Mouse (Mus musculus): ENCODE measurements around the gene Vgll4. TPM values are rescaled to one million over a fixed set of nuclear protein-coding genes. Genes with fewer than 3 reads are reported as not detected.

Gene Vgll4
- polyA plus RNA-seq, 1 experiment from 2014 or later: 58.9 TPM

DNA sequence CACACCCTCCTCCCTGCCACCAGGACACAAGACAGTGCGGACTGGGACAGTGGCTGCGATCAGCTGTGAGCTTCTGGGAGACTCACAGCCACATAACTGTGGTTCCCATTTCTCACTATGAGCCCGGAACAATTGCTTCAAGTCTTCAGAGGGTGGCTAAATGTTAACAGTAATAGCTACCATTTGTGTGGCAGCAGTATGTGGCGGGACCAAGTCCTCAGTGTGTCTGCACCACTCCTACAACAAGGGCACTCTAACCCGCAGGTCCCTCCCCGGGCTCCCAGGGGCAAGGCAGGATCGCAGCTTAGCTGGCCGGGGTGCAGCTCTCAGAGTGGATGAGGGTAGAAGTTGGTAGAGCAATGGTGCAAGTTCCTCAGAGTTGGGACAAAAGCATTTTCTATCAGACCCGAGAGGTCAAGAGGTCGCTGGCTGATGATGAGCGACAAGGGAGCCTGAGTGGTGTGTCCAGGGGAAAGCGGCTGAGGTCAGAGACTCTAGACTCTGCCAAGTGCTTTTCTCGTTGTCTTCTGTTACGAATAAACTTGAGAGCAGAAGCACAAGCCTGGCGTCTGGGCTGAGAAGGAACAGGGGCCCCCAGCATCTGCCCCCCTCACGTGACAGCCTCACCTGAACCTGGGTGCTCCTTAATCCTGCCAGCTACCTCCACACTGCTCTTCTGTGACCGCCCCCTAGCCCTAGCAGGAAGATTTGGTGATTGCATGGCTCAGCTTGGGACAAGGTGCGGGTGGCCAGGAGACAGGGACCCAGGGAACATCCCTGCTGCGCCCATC, 95.5 kb downstream of the Vgll4 start:
- Histone ChIP-seq H3K36me3 (replicated peaks; ENCODE audit: control insufficient read depth, insufficient read depth, low read depth, low read length) (no peaks in the 10 kb centered on the region; the same call in 1 of the 2 replicates), H3K4me1 (ENCODE audit: control insufficient read depth, insufficient read depth, low read length) (peaks cover 39% of the 10 kb centered on the region), H3K9ac (replicated peaks; ENCODE audit: low read length) (peak overlapping the region; percentile 71), H3K27me3 (ENCODE audit: control insufficient read depth, insufficient read depth, low read length) (no peaks in the 10 kb centered on the region), H3K27ac (replicated peaks; ENCODE audit: low read depth, low read length) (peak overlapping the region; percentile 96), H3K4me2 (ENCODE audit: low read depth, low read length) (peak overlapping the region; percentile 76), H3K9me3 (replicated peaks; ENCODE audit: control insufficient read depth, low read length) (no peaks in the 10 kb centered on the region), H3K4me3 (ENCODE audit: low read depth, low read length) (peak overlapping the region; percentile 44)
- DNase-seq (ENCODE audit: low spot score) (peak; percentile 48), ATAC-seq (replicated peaks; ENCODE audit: insufficient number of reproducible peaks, low FRiP score, low TSS enrichment, low read depth) (peak; percentile 67)
- 7% methylated on average over 19 of the region's 19 CpGs for WGBS

- ATAC-seq (replicated peaks; ENCODE audit: insufficient number of reproducible peaks, low FRiP score, low TSS enrichment, low read depth) (no peak), DNase-seq (ENCODE audit: low spot score) (no peak)
- 74% methylated on average over 3 of the region's 3 CpGs for WGBS
Observed at GRCm38 (mm10) chr6:114873808-114874137, 96.0 kb downstream of the Vgll4 start.

GRCm38 (mm10) chr6:114871010-114871660, 98.7 kb downstream of the Vgll4 start:
- Histone ChIP-seq H3K4me2 (ENCODE audit: low read depth, low read length) (no peak overlapping the region), H3K4me3 (ENCODE audit: low read depth, low read length) (no peak overlapping the region), H3K27me3 (ENCODE audit: control insufficient read depth, insufficient read depth, low read length) (no peaks in the 10 kb centered on the region), H3K9me3 (replicated peaks; ENCODE audit: control insufficient read depth, low read length) (no peaks in the 10 kb centered on the region), H3K4me1 (ENCODE audit: control insufficient read depth, insufficient read depth, low read length) (peaks cover 34% of the 10 kb centered on the region), H3K36me3 (replicated peaks; ENCODE audit: control insufficient read depth, insufficient read depth, low read depth, low read length) (no peaks in the 10 kb centered on the region; the same call in 1 of the 2 replicates), H3K27ac (replicated peaks; ENCODE audit: low read depth, low read length) (no peak overlapping the region), H3K9ac (replicated peaks; ENCODE audit: low read length) (no peak overlapping the region)
- no peak for DNase-seq (ENCODE audit: low spot score)
- 80% methylated on average over 14 of the region's 14 CpGs for WGBS
- ATAC-seq (replicated peaks; ENCODE audit: insufficient number of reproducible peaks, low FRiP score, low TSS enrichment, low read depth): no peak

More at GRCm38 (mm10) chr6:114873808-114874137, 96.0 kb downstream of the Vgll4 start:
- peaks cover 40% of the 10 kb centered on the region for H3K4me1 ChIP-seq (ENCODE audit: control insufficient read depth, insufficient read depth, low read length)
- H3K27ac ChIP-seq (replicated peaks; ENCODE audit: low read depth, low read length): peak overlapping the region; percentile 96
- H3K9ac ChIP-seq (replicated peaks; ENCODE audit: low read length): peak overlapping the region; percentile 71
- no peaks in the 10 kb centered on the region for H3K27me3 ChIP-seq (ENCODE audit: control insufficient read depth, insufficient read depth, low read length)
- no peaks in the 10 kb centered on the region; the same call in 1 of the 2 replicates for H3K36me3 ChIP-seq (replicated peaks; ENCODE audit: control insufficient read depth, insufficient read depth, low read depth, low read length)
- peak overlapping the region; percentile 76 for H3K4me2 ChIP-seq (ENCODE audit: low read depth, low read length)
- H3K9me3 ChIP-seq (replicated peaks; ENCODE audit: control insufficient read depth, low read length): no peaks in the 10 kb centered on the region
- peak overlapping the region; percentile 44; the same call in 1 of the 2 replicates for H3K4me3 ChIP-seq (ENCODE audit: low read depth, low read length)

GRCm38 (mm10) chr6:114869501-114870076, 100.2 kb downstream of the Vgll4 start:
- WGBS: 61% methylated on average over 6 of the region's 6 CpGs
- H3K27me3 ChIP-seq (ENCODE audit: control insufficient read depth, insufficient read depth, low read length): no peaks in the 10 kb centered on the region
- no peak overlapping the region for H3K4me3 ChIP-seq (ENCODE audit: low read depth, low read length)
- H3K9ac ChIP-seq (replicated peaks; ENCODE audit: low read length): no peak overlapping the region
- H3K4me2 ChIP-seq (ENCODE audit: low read depth, low read length): no peak overlapping the region
- DNase-seq (ENCODE audit: low spot score): no peak
- no peak overlapping the region; the same call in 1 of the 2 replicates for H3K27ac ChIP-seq (replicated peaks; ENCODE audit: low read depth, low read length)
- H3K9me3 ChIP-seq (replicated peaks; ENCODE audit: control insufficient read depth, low read length): no peaks in the 10 kb centered on the region
- peaks cover 28% of the 10 kb centered on the region for H3K4me1 ChIP-seq (ENCODE audit: control insufficient read depth, insufficient read depth, low read length)
- ATAC-seq (replicated peaks; ENCODE audit: insufficient number of reproducible peaks, low FRiP score, low TSS enrichment, low read depth): no peak
- no peaks in the 10 kb centered on the region; the same call in 1 of the 2 replicates for H3K36me3 ChIP-seq (replicated peaks; ENCODE audit: control insufficient read depth, insufficient read depth, low read depth, low read length)

GRCm38 (mm10) chr6:114868656-114869055, 101.1 kb downstream of the Vgll4 start:
- H3K36me3 ChIP-seq (replicated peaks; ENCODE audit: control insufficient read depth, insufficient read depth, low read depth, low read length): no peaks in the 10 kb centered on the region; the same call in 1 of the 2 replicates
- WGBS: 82% methylated on average over 7 of the region's 7 CpGs
- no peak overlapping the region for H3K4me3 ChIP-seq (ENCODE audit: low read depth, low read length)
- peaks cover 20% of the 10 kb centered on the region for H3K4me1 ChIP-seq (ENCODE audit: control insufficient read depth, insufficient read depth, low read length)
- H3K4me2 ChIP-seq (ENCODE audit: low read depth, low read length): no peak overlapping the region
- 0 out of 2 replicates have a peak overlapping the region, but pooled peaks have one; percentile 16 for H3K27ac ChIP-seq (replicated peaks; ENCODE audit: low read depth, low read length)
- H3K9me3 ChIP-seq (replicated peaks; ENCODE audit: control insufficient read depth, low read length): no peaks in the 10 kb centered on the region
- H3K27me3 ChIP-seq (ENCODE audit: control insufficient read depth, insufficient read depth, low read length): no peaks in the 10 kb centered on the region
- H3K9ac ChIP-seq (replicated peaks; ENCODE audit: low read length): no peak overlapping the region
- DNase-seq (ENCODE audit: low spot score) (no peak), ATAC-seq (replicated peaks; ENCODE audit: insufficient number of reproducible peaks, low FRiP score, low TSS enrichment, low read depth) (no peak)

- H3K4me1 ChIP-seq (ENCODE audit: control insufficient read depth, insufficient read depth, low read length): peaks cover 12% of the 10 kb centered on the region
- DNase-seq (ENCODE audit: low spot score) (no peak), ATAC-seq (replicated peaks; ENCODE audit: insufficient number of reproducible peaks, low FRiP score, low TSS enrichment, low read depth) (no peak)
- H3K36me3 ChIP-seq (replicated peaks; ENCODE audit: control insufficient read depth, insufficient read depth, low read depth, low read length): peaks cover 4% of the 10 kb centered on the region
- H3K4me2 ChIP-seq (ENCODE audit: low read depth, low read length): no peak overlapping the region
- H3K27ac ChIP-seq (replicated peaks; ENCODE audit: low read depth, low read length): no peak overlapping the region
- no peaks in the 10 kb centered on the region for H3K27me3 ChIP-seq (ENCODE audit: control insufficient read depth, insufficient read depth, low read length)
- WGBS: 85% methylated on average over 4 of the region's 4 CpGs
- H3K9me3 ChIP-seq (replicated peaks; ENCODE audit: control insufficient read depth, low read length): no peaks in the 10 kb centered on the region
- H3K4me3 ChIP-seq (ENCODE audit: low read depth, low read length): no peak overlapping the region
- no peak overlapping the region for H3K9ac ChIP-seq (replicated peaks; ENCODE audit: low read length)
Observed at GRCm38 (mm10) chr6:114866619-114867018, 103.2 kb downstream of the Vgll4 start.

- H3K36me3 ChIP-seq (replicated peaks; ENCODE audit: control insufficient read depth, insufficient read depth, low read depth, low read length): peaks cover 6% of the 10 kb centered on the region
- H3K27me3 ChIP-seq (ENCODE audit: control insufficient read depth, insufficient read depth, low read length): no peaks in the 10 kb centered on the region
- no peak for DNase-seq (ENCODE audit: low spot score)
- no peak overlapping the region for H3K4me2 ChIP-seq (ENCODE audit: low read depth, low read length)
- no peak overlapping the region for H3K27ac ChIP-seq (replicated peaks; ENCODE audit: low read depth, low read length)
- ATAC-seq (replicated peaks; ENCODE audit: insufficient number of reproducible peaks, low FRiP score, low TSS enrichment, low read depth): no peak
- peaks cover 12% of the 10 kb centered on the region for H3K4me1 ChIP-seq (ENCODE audit: control insufficient read depth, insufficient read depth, low read length)
- H3K9me3 ChIP-seq (replicated peaks; ENCODE audit: control insufficient read depth, low read length): no peaks in the 10 kb centered on the region
- no peak overlapping the region for H3K4me3 ChIP-seq (ENCODE audit: low read depth, low read length)
- no peak overlapping the region for H3K9ac ChIP-seq (replicated peaks; ENCODE audit: low read length)
- 76% methylated on average over 3 of the region's 3 CpGs for WGBS
Observed at GRCm38 (mm10) chr6:114866078-114866477, 103.7 kb downstream of the Vgll4 start.

All from embryonic facial prominence, embryonic 11.5 days (tissue).